Mouse (Mus musculus) liver, adult 2 months (tissue): Measurements from ENCODE around the gene 4930539E08Rik.

Experiments used
- CTCF ChIP-seq: fragments of 200-500 bp; IDR thresholded peaks from 2 replicates; pipeline ENCODE4 v1.5.1; 2011; ENCODE audit warnings: low read depth, low read length, control low read depth
- POLR2A ChIP-seq: fragments of 200-500 bp; IDR thresholded peaks from 2 replicates; pipeline ENCODE4 v1.6.1; 2011; ENCODE audit warnings: low read length, control low read depth; ENCODE audit not compliant: insufficient read depth; ENCODE audit errors: extremely low read depth

DNA sequence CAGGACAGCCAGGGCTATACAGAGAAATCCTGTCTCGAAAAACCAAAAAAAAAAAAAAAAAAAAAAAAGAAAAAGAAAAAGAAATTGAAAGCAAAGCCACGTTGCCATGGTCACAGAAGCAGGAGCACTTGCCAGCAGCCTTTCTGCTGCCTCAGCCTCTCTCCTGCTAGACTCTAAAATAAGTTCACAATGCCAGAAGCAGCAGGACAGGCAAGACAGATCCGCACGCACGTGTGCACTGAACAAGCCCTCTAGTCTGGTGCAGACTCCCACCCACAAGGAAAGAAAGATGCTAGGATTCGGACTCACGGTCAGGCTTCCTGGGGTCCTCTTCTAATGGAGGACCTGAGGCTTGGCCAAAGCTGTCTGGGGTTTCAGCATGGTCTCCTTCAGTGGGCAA is 7.2 kb downstream of the 4930539E08Rik start:
- TF ChIP-seq CTCF, result no peak
- no peak for TF ChIP-seq POLR2A
